Mouse (Mus musculus): Measurements from ENCODE around the gene Gcsam.

Gcsam gene

DNA sequence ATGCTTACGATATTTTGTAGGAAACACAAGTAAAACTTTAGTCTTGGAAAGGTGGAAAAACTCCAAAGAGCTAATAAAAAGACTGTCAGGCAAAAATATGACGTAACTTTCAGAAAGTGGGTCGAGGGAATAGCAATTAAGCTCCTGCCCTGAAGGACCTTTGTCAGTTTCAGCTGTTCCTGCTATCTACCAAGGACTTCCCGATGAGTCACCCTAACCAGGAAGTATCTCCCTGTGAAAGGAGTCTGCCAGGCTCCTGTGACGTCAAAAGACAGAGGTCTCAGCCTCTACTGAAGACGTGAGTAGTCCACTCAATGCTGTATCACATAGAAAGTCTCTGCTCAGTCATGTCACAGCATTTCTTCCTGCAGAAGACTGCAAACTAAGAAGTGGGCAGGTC is 34.2 kb downstream of the Gcsam start:
- DNase-seq (ENCODE audit: extremely low read depth, insufficient read length, low spot score), result no peak

GRCm38 (mm10) chr16:45651497-45651896 is 41.3 kb downstream of the Gcsam start:
- no peak for DNase-seq (ENCODE audit: extremely low read depth, insufficient read length, low spot score)

GRCm38 (mm10) chr16:45653009-45653933 is 43.1 kb downstream of the Gcsam start:
- no peak for DNase-seq (ENCODE audit: extremely low read depth, insufficient read length, low spot score)

DNA sequence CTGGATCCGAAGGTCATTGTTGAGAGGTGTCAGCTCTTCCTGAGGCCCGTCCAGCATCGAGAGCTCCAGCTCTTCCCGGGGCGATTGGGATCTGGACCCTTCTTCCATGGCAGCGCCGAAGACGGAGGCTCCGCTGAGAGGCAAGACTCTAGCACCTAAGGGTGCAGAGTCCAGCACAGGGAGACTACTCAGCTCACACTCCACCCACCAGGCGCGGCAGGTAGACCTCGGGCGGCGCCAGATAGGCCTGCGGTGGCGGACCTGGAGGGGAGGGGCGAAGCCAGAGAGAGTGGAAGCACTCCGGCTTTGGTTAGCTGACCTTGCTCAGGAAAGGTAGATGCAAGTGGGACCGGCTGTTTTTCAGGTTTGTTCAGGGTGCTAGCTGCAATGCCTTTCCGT is 43.8 kb downstream of the Gcsam start, which contains the start of gene BC016579:
Gene BC016579 (minus strand): TSS at position 135 of the 399 bp plus-strand sequence.
- DNase-seq (ENCODE audit: extremely low read depth, insufficient read length, low spot score), result peak; percentile 5

DNA sequence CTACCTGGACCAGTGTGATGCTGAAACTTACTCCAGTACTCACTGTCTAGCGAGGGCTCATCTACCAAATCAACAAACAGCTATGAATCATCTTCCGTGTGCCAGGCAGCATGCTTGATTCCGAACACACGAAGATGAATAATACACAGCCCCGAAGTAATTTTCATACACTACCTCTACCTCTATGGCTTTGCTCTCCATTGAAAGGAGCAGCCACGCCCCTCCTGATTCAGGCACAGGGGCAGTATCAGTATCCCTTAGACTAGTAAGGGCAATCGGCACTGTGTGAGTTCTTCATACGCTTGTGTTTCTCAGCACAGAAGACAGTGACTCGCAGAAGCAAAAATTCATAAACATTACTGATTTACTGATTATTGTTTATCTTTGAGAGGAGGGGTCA is 44.3 kb downstream of the Gcsam start:
- no peak for DNase-seq (ENCODE audit: extremely low read depth, insufficient read length, low spot score)

DNA sequence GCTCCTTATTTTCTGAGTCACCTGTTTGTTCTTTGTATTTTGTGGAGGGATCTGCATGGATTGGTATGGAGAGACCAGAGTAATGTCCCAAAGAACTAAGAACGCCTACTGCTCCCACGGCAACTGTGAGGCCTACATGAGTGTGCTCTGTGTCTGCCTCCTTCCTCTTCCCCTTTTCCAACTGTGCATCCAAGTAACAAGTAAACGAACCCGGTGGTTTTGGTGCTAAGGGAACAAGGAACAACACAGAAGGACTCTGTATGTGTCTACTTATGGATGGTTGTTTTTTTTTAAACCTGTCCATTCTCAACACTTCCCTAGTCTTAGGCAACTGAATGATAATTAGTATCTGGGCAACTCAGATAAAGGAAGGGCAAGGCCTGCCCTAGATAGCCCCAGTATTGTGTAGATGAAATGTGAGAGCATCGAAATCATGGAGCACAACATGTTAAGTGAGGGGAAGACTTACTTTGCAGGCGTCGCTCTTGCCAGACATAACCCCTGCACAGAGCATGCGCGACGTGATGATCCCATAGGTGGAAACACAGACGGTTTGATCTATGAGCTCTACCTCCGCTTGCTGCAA is 47.5 kb downstream of the Gcsam start:
- DNase-seq (ENCODE audit: extremely low read depth, insufficient read length, low spot score), result no peak

DNA sequence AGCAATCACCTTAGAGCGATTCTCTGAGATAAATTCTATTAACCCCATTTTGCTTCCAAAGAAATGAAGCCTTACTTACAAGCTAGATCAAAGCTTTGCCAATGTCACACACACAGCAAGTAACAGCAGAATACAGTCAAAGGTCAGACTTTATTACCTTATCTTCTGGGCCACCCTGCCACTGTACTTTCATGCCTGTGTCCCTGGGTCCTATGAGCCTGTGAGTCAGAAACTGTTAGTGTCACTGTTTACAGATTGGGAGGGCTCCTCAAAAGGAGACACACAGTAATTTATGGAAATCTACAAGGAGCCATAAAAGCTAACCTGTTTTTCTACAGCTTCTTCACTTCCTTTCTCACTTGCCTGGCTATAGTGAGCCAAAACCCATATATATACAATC is 48.1 kb downstream of the Gcsam start:
- DNase-seq (ENCODE audit: extremely low read depth, insufficient read length, low spot score), result no peak

DNA sequence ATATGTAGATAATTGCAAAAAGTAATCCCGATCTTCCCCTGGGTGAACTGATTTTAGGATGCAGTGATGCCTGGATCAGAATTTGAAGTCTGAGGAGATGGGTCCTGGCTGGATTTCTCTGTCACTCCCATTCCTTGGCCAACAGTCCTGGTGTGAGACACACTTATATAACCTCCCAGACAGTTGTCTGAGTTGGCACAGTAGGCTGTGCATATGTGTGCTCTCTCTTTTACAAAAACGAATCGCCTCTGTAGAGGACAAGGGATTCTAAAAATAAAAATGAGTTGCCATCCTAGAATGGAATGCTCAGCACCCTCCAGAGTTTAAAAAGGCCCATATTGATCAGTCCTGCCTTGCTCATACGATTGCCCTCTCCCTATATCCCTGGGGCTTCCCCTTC is 49.4 kb downstream of the Gcsam start:
- DNase-seq (ENCODE audit: extremely low read depth, insufficient read length, low spot score), result no peak

GRCm38 (mm10) chr16:45662381-45662780 is 52.2 kb downstream of the Gcsam start:
- DNase-seq (ENCODE audit: extremely low read depth, insufficient read length, low spot score), result no peak

- DNase-seq (ENCODE audit: extremely low read depth, insufficient read length, low spot score), result no peak
These were observed 56.0 kb downstream of the Gcsam start for GRCm38 (mm10) chr16:45666136-45666535.

DNA sequence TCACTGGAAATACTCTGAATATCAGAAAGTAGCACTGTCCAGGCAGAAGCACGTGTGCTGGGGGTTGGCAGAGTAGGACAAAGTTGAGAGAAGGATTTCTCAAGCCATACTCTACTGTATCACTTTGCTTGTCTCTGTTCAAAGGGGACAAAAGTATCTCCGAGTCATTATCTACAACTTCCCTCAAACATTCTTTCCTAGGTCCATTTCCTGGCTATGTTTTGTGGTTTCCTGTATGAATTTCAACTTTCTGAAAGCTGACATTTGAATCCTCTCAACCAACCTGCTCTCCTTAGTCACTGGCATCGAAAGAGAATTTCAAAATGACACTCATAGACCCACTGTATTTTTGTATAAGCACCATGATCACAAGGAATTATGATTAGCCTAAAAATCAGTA is 58.0 kb downstream of the Gcsam start:
- no peak for DNase-seq (ENCODE audit: extremely low read depth, insufficient read length, low spot score)

GRCm38 (mm10) chr16:45670005-45670404 is 59.8 kb downstream of the Gcsam start:
- DNase-seq (ENCODE audit: extremely low read depth, insufficient read length, low spot score), result no peak

All from 3134 (cell line).